Mouse (Mus musculus): Measurements from ENCODE around the gene Ctdnep1. TPM values are rescaled to one million over a fixed set of nuclear protein-coding genes. Genes with fewer than 3 reads are reported as not detected.

Ctdnep1 gene
- polyA plus RNA-seq, 1 experiment from 2014 or later: 22.6 TPM

DNA sequence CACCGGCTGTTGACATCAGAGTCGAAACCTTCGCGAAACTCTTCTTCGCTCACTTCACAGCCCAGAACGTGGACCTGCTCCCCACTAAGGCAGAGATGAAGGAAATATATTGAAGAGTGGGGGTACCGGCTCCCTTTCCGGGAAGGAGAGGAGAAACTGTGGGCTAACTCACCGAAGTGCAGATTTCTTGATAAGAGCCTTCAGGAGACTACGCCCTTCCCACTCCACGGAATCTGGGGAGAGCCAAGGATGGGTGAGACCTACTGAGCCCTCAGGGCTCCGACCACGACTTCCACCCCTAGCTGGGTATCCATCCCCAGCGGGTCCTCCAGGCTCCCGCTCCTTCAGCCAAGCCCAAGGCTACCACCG is 1.1 kb upstream of the Ctdnep1 start:
- peak overlapping the region; percentile 99 for H3K27ac ChIP-seq
- H3K9me3 ChIP-seq: no peaks in the 10 kb centered on the region
- 4% methylated on average over 16 of the region's 16 CpGs for WGBS
- peaks cover 34% of the 10 kb centered on the region for H3K4me1 ChIP-seq (replicated peaks)
- peak overlapping the region; percentile 99 for H3K4me3 ChIP-seq
- H3K36me3 ChIP-seq: peaks cover 61% of the 10 kb centered on the region
- H3K27me3 ChIP-seq (ENCODE audit: insufficient read depth, poor library complexity, severe bottlenecking): no peaks in the 10 kb centered on the region
- DNase-seq (ENCODE audit: low spot score): no peak

DNA sequence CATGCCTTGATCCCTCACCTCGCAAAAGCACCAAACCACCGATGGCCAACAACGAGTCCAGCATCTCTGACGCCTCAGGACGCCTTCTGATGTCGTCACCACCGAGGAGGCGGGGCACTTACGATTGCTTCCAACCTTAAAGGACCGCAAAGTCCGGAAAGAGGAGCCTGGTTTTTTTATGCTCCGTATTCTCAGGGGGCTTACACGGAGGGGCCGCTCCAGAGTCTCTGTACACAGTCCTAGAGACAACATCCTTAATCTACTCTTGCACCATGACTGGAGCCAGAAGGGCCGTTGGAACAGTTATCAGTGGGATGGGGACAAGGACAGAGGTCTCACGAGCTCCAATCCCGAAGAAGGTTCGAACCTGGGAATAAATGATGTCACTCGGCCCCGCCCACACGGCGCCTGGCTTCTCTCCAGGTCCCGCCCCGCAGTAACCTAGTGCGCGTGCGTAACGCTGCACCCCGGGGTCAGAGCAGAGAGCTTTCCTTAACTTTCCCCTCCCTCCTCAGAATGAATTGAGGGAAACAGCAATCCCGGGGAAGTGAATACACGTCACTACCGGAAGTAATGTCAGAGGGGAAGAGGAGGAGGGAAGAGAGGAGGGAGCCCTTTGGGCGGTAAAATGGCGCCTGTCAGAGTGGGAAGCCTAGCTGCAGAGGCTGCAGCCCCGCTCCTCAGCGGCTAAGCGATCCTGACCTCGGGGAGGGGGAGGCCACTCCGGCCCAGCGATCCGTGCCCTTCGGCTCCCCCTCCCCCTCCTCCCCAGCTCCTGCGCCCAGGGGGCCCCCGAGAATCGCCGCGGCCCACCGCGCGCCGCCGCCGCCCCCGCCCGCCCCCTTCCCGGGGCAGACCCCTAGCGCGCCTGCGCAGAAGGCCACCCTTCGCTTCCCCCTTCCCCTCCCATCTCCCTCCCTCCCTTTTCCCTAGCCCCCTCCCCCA is 488 bp upstream of the Ctdnep1 start:
- Histone ChIP-seq H3K36me3 (peaks cover 61% of the 10 kb centered on the region), H3K4me3 (peak overlapping the region; percentile 99), H3K4me1 (replicated peaks) (peaks cover 34% of the 10 kb centered on the region), H3K27me3 (ENCODE audit: insufficient read depth, poor library complexity, severe bottlenecking) (no peaks in the 10 kb centered on the region), H3K9me3 (no peaks in the 10 kb centered on the region), H3K27ac (peak overlapping the region; percentile 99)
- WGBS: under 1% methylated on average over 50 of the region's 60 CpGs
- DNase-seq (ENCODE audit: low spot score): peak; percentile 99

DNA sequence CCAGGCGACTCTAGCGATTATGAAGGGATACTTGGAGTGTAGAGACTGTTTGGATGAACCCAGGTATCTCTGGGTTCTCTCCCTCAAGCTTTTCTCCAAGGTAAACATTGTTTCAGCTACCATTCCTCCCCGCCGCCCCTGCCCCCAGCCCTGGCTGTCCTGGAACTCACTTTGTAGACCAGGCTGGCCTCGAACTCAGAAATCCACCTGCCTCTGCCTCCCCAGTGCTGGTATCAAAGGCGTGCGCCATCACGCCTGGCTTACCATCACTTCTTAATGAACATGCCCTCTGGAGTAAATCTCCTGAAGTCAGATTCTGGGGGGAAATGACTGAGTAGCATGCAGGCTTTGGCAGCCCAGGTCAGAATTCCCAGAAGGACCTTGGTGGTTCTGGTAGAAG is 1.3 kb downstream of the Ctdnep1 start, which contains the start of gene Elp5:
TSS of gene Elp5 (minus strand) at position 293 of the 400 bp plus-strand sequence.
- no peaks in the 10 kb centered on the region for H3K9me3 ChIP-seq
- DNase-seq (ENCODE audit: low spot score): no peak
- H3K4me1 ChIP-seq (replicated peaks): peaks cover 34% of the 10 kb centered on the region
- 65% methylated on average over 8 of the region's 8 CpGs for WGBS
- H3K36me3 ChIP-seq: peaks cover 60% of the 10 kb centered on the region
- H3K27ac ChIP-seq: peak within 1 kb of the TSS; percentile 99
- peak within 1 kb of the TSS; percentile 99 for H3K4me3 ChIP-seq
- H3K27me3 ChIP-seq (ENCODE audit: insufficient read depth, poor library complexity, severe bottlenecking): no peaks in the 10 kb centered on the region

DNA sequence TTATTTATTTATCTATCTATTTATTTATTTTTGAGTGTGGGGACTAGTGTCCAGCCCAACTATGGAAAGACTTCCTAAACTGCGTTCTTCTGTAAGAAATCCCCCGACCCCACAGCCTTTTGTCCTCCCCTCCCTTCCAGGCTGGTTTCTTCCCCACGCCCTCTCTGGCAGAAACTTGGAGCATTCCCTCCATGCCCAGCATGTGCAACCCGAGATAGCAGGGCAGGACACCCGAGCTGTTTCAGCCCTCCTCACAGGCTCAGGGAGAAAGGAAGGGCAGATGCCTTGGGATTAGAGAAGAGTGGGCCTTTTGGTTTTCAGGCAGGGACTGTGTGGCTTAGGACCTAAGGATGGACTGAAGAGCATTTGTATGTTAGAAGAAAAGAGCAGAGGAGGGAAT is 1.9 kb downstream of the Ctdnep1 start:
- Histone ChIP-seq H3K4me1 (replicated peaks) (peaks cover 34% of the 10 kb centered on the region), H3K4me3 (peak overlapping the region; percentile 99), H3K27me3 (ENCODE audit: insufficient read depth, poor library complexity, severe bottlenecking) (no peaks in the 10 kb centered on the region), H3K36me3 (peaks cover 60% of the 10 kb centered on the region), H3K27ac (no peak overlapping the region), H3K9me3 (no peaks in the 10 kb centered on the region)
- DNase-seq (ENCODE audit: low spot score): no peak
- WGBS: 49% methylated on average over 5 of the region's 5 CpGs

DNA sequence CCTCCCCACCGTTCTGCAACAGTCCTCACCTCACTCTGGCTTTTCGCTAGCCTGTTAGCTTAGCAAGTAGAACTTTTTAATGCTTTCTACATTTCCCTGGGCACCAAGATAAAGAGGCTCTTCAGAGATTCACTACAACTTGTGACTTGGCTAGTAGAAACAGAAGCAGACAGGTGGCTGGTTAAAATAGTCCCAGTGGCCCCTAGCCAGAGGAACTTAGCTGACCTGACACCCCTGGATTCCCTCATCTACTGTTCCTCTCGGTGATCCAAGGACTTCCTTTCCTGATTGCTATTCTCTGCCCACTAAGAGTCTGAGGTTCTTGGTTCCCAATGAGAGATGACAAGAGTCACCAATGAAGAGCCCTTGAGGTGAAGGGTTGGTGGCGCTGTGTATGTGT is 2.4 kb downstream of the Ctdnep1 start:
- DNase-seq (ENCODE audit: low spot score): no peak
- Histone ChIP-seq H3K4me1 (replicated peaks) (peaks cover 34% of the 10 kb centered on the region), H3K9me3 (no peaks in the 10 kb centered on the region), H3K4me3 (peak overlapping the region; percentile 99; the same call in 1 of the 2 replicates), H3K36me3 (peaks cover 60% of the 10 kb centered on the region), H3K27ac (no peak overlapping the region), H3K27me3 (ENCODE audit: insufficient read depth, poor library complexity, severe bottlenecking) (no peaks in the 10 kb centered on the region)
- 93% methylated on average over 4 of the region's 4 CpGs for WGBS

DNA sequence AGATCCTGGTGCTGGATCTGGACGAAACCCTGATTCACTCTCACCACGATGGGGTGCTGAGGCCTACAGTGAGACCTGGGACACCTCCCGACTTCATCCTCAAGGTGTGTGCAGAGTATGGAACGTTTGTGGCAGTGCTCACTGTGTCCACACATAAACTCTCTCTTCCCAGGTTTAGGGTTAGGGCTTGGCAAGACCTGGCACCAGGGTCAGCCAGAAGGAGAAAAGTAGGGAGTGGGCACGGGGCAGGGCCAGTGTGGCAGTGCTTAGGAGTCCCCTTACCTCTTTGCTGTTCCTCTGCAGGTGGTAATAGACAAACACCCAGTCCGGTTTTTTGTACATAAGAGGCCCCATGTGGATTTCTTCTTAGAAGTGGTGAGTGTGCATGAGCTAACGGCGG is 3.5 kb downstream of the Ctdnep1 start:
- no peak for DNase-seq (ENCODE audit: low spot score)
- H3K27ac ChIP-seq: no peak overlapping the region
- no peak overlapping the region for H3K4me3 ChIP-seq
- H3K4me1 ChIP-seq (replicated peaks): peaks cover 27% of the 10 kb centered on the region
- H3K9me3 ChIP-seq: no peaks in the 10 kb centered on the region
- no peaks in the 10 kb centered on the region for H3K27me3 ChIP-seq (ENCODE audit: insufficient read depth, poor library complexity, severe bottlenecking)
- 93% methylated on average over 8 of the region's 8 CpGs for WGBS
- H3K36me3 ChIP-seq: peaks cover 65% of the 10 kb centered on the region

DNA sequence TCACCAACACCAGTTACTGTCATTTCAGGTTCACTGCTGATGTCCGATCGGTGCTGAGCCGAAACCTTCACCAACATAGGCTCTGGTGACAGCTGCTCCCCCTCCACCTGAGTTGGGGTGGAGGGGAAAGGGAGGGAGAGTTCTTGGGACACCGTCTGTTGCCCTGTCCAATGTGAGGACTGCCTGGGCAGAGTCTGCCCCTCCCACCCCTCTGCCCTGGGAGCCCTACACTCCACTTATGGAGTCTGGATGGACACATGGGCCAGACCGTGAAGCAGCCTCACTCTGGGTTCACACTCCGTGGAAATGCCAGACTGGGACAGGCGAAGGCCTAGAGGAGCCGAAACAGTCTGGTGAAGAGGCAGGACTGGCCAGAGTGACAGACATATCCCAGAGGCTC is 9.0 kb downstream of the Ctdnep1 start:
- Histone ChIP-seq H3K9me3 (no peaks in the 10 kb centered on the region), H3K36me3 (peaks cover 73% of the 10 kb centered on the region), H3K27me3 (ENCODE audit: insufficient read depth, poor library complexity, severe bottlenecking) (no peaks in the 10 kb centered on the region), H3K27ac (0 out of 2 replicates have a peak overlapping the region, but pooled peaks have one; percentile 43), H3K4me1 (replicated peaks) (peaks cover 31% of the 10 kb centered on the region), H3K4me3 (peak overlapping the region; percentile 23; the same call in 1 of the 2 replicates)
- no peak for DNase-seq (ENCODE audit: low spot score)
- 94% methylated on average over 8 of the region's 8 CpGs for whole genome bisulfite sequencing

DNA sequence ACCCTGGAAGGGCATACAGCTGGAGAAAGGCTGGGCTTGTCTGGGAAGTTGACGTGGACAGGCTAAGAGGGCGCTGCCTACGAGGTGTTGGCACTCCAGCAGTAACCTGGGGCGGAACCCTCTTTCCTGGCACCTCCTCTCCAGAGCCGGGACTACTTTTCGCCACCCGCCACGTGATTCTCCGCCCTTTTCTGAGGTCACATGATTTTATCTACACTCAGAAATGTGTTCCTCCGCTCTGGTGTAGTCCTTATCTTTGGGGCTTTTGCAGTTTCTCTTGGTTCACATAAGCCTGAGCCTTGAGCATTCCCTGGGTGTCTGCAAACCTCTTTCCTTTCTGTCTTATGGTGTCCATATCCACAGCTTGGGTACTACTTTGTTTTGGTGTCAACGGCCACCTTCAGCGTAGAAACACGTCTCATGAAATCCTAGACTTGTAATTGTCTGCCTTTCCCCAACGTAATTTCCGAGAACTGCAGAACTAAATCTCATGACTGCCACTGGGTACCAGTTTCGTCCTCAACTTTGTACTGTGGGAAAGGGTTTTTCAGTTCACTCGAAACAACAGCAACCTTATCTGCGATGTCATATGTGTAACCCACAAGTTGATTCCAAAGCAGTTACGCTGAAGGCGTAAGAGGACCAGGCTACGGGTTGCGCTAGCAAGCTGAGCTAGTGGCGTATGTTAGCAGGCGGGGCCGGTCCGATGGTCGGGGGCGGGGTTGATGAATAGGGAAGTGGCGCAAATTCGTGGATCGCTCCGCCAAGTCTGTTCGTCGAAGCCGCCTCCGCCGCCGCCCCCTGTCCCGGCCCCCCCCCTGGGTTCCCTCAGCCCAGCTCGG is 10.1 kb downstream of the Ctdnep1 start, which contains the start of gene Gabarap:
TSS of gene Gabarap (plus strand) at position 294 of the 842 bp plus-strand sequence.
- DNase-seq (ENCODE audit: low spot score): peak; percentile 95
- Histone ChIP-seq H3K9me3 (no peaks in the 10 kb centered on the region), H3K4me3 (peak within 1 kb of the TSS; percentile 86), H3K27ac (peak within 1 kb of the TSS; percentile 95), H3K27me3 (ENCODE audit: insufficient read depth, poor library complexity, severe bottlenecking) (no peaks in the 10 kb centered on the region), H3K4me1 (replicated peaks) (peaks cover 31% of the 10 kb centered on the region), H3K36me3 (peaks cover 62% of the 10 kb centered on the region)
- WGBS: under 1% methylated on average over 40 of the region's 40 CpGs

DNA sequence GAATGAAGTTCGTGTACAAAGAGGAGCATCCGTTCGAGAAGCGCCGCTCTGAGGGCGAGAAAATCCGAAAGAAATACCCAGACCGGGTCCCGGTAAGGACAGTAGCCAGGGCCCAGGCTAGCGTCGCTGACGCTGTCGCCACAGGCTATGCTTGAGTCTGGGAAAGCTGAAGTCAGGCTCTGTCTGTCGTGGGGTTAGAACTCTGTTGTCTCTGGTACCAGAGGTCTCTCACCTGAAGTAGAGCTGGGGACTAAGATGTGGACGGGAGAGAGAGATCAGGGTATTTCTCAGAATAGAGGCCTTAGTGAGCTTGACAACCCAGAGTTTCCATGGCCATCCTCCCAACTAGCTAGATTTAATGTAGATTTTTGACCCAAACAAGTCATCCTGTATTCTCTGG is 10.8 kb downstream of the Ctdnep1 start:
- DNase-seq (ENCODE audit: low spot score): no peak

DNA sequence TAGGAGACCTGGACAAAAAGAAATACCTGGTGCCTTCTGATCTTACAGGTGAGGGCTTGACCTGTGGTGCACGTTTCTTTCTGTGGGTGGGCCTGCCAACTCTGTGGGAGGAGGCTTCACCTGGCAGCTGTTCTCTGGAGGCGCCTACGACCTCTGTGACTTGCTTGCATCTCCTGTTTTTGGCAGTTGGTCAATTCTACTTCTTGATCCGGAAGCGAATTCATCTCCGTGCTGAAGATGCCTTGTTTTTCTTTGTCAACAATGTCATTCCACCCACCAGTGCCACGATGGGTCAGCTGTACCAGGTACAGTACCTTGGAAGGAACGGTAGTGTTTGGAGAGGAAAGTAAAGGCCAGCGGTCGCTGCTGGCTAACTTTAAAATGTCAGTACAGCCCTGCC is 11.4 kb downstream of the Ctdnep1 start:
- H3K27me3 ChIP-seq (ENCODE audit: insufficient read depth, poor library complexity, severe bottlenecking): no peaks in the 10 kb centered on the region
- H3K36me3 ChIP-seq: peaks cover 49% of the 10 kb centered on the region
- 89% methylated on average over 10 of the region's 10 CpGs for WGBS
- H3K27ac ChIP-seq: peak overlapping the region; percentile 40; the same call in 1 of the 2 replicates
- H3K4me1 ChIP-seq (replicated peaks): peaks cover 39% of the 10 kb centered on the region
- DNase-seq (ENCODE audit: low spot score): no peak
- no peaks in the 10 kb centered on the region for H3K9me3 ChIP-seq
- H3K4me3 ChIP-seq: peak overlapping the region; percentile 86

More for the DNA sequence above, 10.8 kb downstream of the Ctdnep1 start:
- Histone ChIP-seq H3K27ac (peak overlapping the region; percentile 95), H3K4me1 (replicated peaks) (peaks cover 33% of the 10 kb centered on the region), H3K27me3 (ENCODE audit: insufficient read depth, poor library complexity, severe bottlenecking) (no peaks in the 10 kb centered on the region), H3K4me3 (peak overlapping the region; percentile 86), H3K36me3 (peaks cover 56% of the 10 kb centered on the region), H3K9me3 (no peaks in the 10 kb centered on the region)
- under 1% methylated on average over 15 of the region's 15 CpGs for WGBS

DNA sequence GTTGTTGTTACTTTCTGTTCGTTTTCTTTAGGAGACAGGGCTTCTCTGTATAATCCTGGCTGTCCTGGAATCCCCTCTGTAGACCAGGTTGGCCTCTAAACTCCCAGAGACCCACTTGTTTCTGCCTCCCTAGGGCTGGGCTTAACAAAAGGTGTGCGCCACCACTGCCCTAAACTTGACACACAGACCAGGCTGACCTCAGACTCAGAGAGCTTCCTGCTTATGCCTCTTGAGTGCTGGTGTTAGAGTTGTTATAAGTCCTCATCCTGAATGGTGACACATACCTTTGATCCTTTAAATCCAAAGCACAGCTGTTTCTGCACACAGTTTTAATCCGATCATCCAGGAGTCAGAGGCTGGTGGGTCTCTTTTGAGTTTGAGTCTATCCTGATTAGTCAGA is 12.0 kb downstream of the Ctdnep1 start:
- Histone ChIP-seq H3K4me3 (peak overlapping the region; percentile 86), H3K4me1 (replicated peaks) (peaks cover 45% of the 10 kb centered on the region), H3K27ac (no peak overlapping the region), H3K9me3 (no peaks in the 10 kb centered on the region), H3K27me3 (ENCODE audit: insufficient read depth, poor library complexity, severe bottlenecking) (no peaks in the 10 kb centered on the region), H3K36me3 (peaks cover 48% of the 10 kb centered on the region)
- no peak for DNase-seq (ENCODE audit: low spot score)
- WGBS: 93% methylated on average over 3 of the region's 3 CpGs

DNA sequence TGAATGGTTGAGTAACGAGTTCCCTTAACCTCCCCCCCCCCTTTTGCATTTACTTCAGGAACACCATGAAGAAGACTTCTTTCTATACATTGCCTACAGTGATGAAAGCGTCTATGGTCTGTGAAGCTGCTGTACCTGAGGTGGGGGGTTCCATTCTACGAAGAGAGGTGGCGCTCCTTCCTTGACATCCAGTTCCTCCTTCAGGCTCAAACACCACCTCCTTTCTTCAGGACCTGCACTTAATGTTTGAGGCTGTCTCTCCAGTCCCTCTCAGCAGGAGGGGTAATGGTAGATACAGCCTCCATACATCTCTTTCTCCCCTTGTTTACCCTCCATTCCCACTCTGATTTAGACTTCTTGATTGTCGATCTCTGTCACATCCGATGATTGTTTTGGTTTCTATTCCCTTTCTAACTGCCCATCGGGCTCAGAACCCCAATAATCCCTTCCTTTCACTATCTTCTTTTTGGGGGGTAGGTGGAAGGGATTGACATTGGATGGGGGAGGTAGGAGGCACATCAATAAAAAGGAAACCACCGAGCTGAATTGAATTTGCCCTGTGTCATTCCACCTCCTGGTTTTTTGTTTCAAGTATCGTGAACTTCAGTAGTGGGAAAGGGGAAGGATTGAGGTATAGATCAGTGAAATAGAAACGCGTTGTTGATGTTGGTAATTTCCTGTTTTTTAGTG is 13.6 kb downstream of the Ctdnep1 start:
- H3K36me3 ChIP-seq: peaks cover 48% of the 10 kb centered on the region
- WGBS: 87% methylated on average over 11 of the region's 11 CpGs
- H3K9me3 ChIP-seq: no peaks in the 10 kb centered on the region
- no peak for DNase-seq (ENCODE audit: low spot score)
- H3K4me3 ChIP-seq: peak overlapping the region; percentile 99
- H3K27ac ChIP-seq: no peak overlapping the region
- H3K27me3 ChIP-seq (ENCODE audit: insufficient read depth, poor library complexity, severe bottlenecking): no peaks in the 10 kb centered on the region
- H3K4me1 ChIP-seq (replicated peaks): peaks cover 54% of the 10 kb centered on the region
